Mouse (Mus musculus) thymus, adult 2 months (tissue): ENCODE measurements around the gene Gucy2d. TPM values are rescaled to one million over a fixed set of nuclear protein-coding genes. Genes with fewer than 3 reads are reported as not detected.

Experiments
- DNase-seq: peaks from one replicate; pipeline ENCODE4 v3.0.0; 2021
- H3K27ac ChIP-seq: fragments of 200-500 bp; 2 replicates; pipeline ENCODE4 v1.5.1; 2012; ENCODE audit warnings: low read length, control low read depth; ENCODE audit not compliant: control insufficient read depth, insufficient read depth
- H3K27me3 ChIP-seq: fragments of 200-500 bp; 2 replicates; pipeline ENCODE4 v1.6.1; 2012; ENCODE audit warnings: mild to moderate bottlenecking, low read length, moderate library complexity, mixed read lengths; ENCODE audit not compliant: control insufficient read depth, insufficient read depth
- H3K36me3 ChIP-seq: fragments of 200-500 bp; 2 replicates; pipeline ENCODE4 v1.6.1; 2012; ENCODE audit warnings: mild to moderate bottlenecking, low read length, moderate library complexity; ENCODE audit not compliant: control insufficient read depth, insufficient read depth
- H3K4me1 ChIP-seq: fragments of 200-500 bp; replicated peaks from 2 replicates; pipeline ENCODE4 v1.6.1; 2012; ENCODE audit warnings: low read length; ENCODE audit not compliant: control insufficient read depth, insufficient read depth
- H3K4me3 ChIP-seq: fragments of 200-500 bp; 2 replicates; pipeline ENCODE4 v1.5.1; 2012; ENCODE audit warnings: mild to moderate bottlenecking, low read length, control low read depth, moderate library complexity; ENCODE audit not compliant: control insufficient read depth, insufficient read depth
- CTCF ChIP-seq: fragments of 200-500 bp; IDR thresholded peaks from 2 replicates; pipeline ENCODE4 v1.5.1; 2012; ENCODE audit warnings: mild to moderate bottlenecking, control low read depth, low read length, moderate library complexity, borderline replicate concordance; ENCODE audit not compliant: control insufficient read depth, poor library complexity, insufficient read depth; ENCODE audit errors: extremely low read depth
- POLR2A ChIP-seq: fragments of 200-500 bp; IDR thresholded peaks from 2 replicates; pipeline ENCODE4 v1.6.1; 2012; ENCODE audit warnings: mild to moderate bottlenecking, low read length, control low read depth, moderate library complexity; ENCODE audit not compliant: control insufficient read depth, poor library complexity, insufficient read depth; ENCODE audit errors: extremely low read depth
- WGBS: fragments of 180-500 bp; shearing (Covaris S2); methylation state at CpG from one replicate; pipeline ENCODE4 v1.1.7; 2018; 5-methylcytosine and 5-hydroxymethylcytosine counted together
- polyA plus RNA-seq: library from polyadenylated mRNA; depleted of rRNA; stranded (reverse); fragments of >200 nt; gene quantifications from 2 replicates; pipeline ENCODE4 v1.2.3, GENCODE M21; 2012

The Gucy2d gene
- polyA plus RNA-seq, 1 experiment = 0.22 TPM

DNA sequence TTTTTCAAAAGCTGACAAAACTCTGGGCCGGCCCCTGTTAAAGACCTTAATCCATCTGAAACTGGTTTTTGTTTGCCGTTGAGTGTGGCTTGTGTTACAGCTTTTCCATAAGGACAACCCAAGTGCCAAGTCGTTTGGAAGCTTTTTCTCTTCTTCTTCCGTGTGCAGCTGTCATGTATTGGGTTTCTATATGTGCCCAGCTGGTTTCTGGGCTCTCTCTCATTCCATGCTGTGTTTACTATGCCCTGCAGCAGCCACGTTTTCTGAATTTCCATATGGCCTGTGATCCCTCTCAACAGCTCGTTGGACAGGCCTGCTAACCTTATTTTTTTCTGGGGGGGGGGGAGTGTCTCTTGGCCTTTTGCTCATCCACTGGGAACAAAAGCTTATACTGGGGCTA is 15.8 kb upstream of the Gucy2d start:
- H3K4me1 ChIP-seq = no peaks in the 10 kb centered on the region
- no peak overlapping the region for H3K27ac ChIP-seq
- no peak for TF ChIP-seq CTCF
- no peak for TF ChIP-seq POLR2A
- H3K27me3 ChIP-seq = no peaks in the 10 kb centered on the region
- WGBS = 88% methylated on average over 6 of the region's 6 CpGs
- DNase-seq = no peak
- H3K4me3 ChIP-seq = no peak overlapping the region
- H3K36me3 ChIP-seq = no peaks in the 10 kb centered on the region

DNA sequence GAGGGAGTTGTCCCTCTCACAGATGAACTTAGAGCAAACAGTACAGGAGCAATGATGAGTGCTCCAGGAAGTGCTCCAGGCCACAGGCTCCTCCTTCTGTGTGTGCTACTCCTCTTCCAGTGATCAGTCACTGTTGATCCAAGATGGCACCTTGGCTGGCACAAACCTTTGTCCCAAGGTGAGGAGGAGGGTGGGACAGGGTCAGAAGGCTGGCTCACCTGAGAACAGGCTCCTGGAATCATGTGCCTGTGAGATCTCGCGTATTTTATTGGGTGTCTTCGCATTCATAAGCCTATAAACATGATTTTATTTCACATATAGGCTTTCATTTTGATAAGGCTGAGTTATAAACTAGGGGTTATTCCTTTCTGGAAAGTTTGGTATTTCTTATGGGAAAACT is 14.7 kb upstream of the Gucy2d start:
- WGBS = 98% methylated on average over 3 of the region's 3 CpGs
- Histone ChIP-seq H3K27me3 (no peaks in the 10 kb centered on the region), H3K4me1 (no peaks in the 10 kb centered on the region), H3K27ac (no peak overlapping the region), H3K36me3 (no peaks in the 10 kb centered on the region), H3K4me3 (no peak overlapping the region)
- TF ChIP-seq POLR2A = no peak
- TF ChIP-seq CTCF = no peak
- no peak for DNase-seq

DNA sequence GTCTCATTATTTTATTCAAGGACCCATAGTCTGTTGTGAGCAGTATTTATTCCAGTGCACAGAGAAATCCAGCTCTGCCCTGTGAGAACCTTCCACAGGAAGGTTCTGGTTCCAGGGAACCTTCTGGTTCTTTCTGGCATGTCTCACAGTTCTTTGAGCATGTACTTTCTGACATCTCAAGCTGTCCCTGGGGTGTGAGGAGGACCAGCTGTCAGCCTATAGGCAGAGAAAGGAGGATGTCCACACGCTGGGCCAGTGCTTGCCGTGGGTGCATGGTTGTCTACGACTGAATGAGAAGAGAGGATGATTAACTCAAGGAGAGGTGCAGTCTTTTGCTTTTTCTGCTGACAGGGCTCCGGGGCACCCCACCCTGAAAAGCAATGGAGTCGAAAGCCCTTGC is 13.6 kb upstream of the Gucy2d start:
- Histone ChIP-seq H3K27me3 (no peaks in the 10 kb centered on the region), H3K4me1 (no peaks in the 10 kb centered on the region), H3K27ac (no peak overlapping the region), H3K36me3 (no peaks in the 10 kb centered on the region), H3K4me3 (no peak overlapping the region)
- DNase-seq = no peak
- WGBS = 78% methylated on average over 5 of the region's 5 CpGs
- TF ChIP-seq CTCF (no peak), POLR2A (no peak)

DNA sequence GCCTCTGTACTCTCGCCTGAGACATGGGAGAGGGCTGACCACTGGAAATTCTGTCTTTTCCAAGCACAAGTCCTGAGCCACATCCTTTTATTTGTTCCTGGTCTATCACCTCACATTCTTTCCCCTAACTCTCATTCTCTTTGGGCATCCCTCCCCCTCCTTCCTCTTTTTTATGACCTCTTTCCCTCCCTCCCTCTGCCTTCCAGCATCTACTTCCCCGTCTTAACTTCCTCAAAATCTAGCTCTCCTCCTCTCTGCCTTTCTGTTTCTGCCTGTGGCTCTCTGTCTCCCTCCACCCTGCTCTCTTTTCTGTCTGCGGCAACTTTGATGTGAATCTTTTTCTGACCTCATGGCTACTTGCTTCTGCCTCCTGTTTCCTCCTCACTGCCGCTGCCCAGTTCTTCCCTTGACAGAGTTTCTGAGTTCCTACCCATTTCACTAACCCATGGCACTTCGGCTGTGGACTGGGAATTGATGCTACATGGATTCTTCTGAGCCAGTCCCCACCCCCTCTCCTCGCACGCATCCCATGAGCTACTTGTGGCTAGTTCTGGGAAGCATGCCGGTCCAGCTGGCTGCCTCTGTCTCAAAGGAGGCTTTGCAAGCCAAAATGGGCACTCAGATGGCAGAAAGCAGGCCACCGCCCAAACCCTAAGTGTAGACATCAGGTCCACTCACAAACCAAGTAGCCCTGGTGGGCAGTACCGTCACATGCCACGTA is 12.9 kb upstream of the Gucy2d start:
- no peak for TF ChIP-seq CTCF
- no peak for TF ChIP-seq POLR2A
- no peak overlapping the region for H3K27ac ChIP-seq
- H3K27me3 ChIP-seq = no peaks in the 10 kb centered on the region
- no peaks in the 10 kb centered on the region for H3K4me1 ChIP-seq
- H3K36me3 ChIP-seq = no peaks in the 10 kb centered on the region
- no peak for DNase-seq
- 47% methylated on average over 11 of the region's 11 CpGs for WGBS
- no peak overlapping the region for H3K4me3 ChIP-seq

- Histone ChIP-seq H3K4me3 (no peak overlapping the region), H3K27me3 (no peaks in the 10 kb centered on the region), H3K27ac (no peak overlapping the region), H3K36me3 (no peaks in the 10 kb centered on the region), H3K4me1 (no peaks in the 10 kb centered on the region)
- 97% methylated on average over 3 of the region's 3 CpGs for WGBS
- DNase-seq = no peak
- TF ChIP-seq CTCF (no peak), POLR2A (no peak)
Observed at GRCm38 (mm10) chr7:98429579-98429978, 10.6 kb upstream of the Gucy2d start.

- Histone ChIP-seq H3K4me1 (no peaks in the 10 kb centered on the region), H3K27ac (no peak overlapping the region), H3K36me3 (no peaks in the 10 kb centered on the region), H3K27me3 (no peaks in the 10 kb centered on the region), H3K4me3 (no peak overlapping the region)
- TF ChIP-seq POLR2A = no peak
- TF ChIP-seq CTCF = no peak
- 59% methylated on average over 3 of the region's 3 CpGs for WGBS
- DNase-seq = peak; percentile 33
Observed at GRCm38 (mm10) chr7:98430785-98431184, 9.4 kb upstream of the Gucy2d start.

DNA sequence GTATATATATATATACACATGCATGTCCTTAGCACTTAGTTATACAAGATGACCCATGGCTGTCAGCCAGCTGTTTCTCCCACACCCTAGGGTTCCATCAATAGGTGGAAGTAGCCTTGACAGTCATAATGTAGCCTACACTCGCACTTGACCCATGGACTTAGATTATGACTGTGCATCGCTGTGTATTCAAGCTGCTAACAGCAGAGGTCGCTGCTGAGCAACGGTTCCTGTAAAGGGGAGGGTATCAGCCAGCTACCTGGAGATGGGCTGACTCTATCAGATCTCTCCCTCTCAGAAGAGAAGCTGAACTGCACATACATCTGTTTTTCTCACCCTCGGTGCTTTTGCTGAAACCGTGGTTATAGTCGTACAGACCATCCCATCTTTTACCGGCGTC is 2.6 kb upstream of the Gucy2d start:
- WGBS = 43% methylated on average over 9 of the region's 9 CpGs
- Histone ChIP-seq H3K27me3 (no peaks in the 10 kb centered on the region), H3K4me1 (no peaks in the 10 kb centered on the region), H3K36me3 (no peaks in the 10 kb centered on the region), H3K27ac (no peak overlapping the region), H3K4me3 (no peak overlapping the region)
- TF ChIP-seq POLR2A (no peak), CTCF (no peak)
- DNase-seq = peak; percentile 65
